Mouse (Mus musculus): ENCODE results near the gene Tpi1.

DNA sequence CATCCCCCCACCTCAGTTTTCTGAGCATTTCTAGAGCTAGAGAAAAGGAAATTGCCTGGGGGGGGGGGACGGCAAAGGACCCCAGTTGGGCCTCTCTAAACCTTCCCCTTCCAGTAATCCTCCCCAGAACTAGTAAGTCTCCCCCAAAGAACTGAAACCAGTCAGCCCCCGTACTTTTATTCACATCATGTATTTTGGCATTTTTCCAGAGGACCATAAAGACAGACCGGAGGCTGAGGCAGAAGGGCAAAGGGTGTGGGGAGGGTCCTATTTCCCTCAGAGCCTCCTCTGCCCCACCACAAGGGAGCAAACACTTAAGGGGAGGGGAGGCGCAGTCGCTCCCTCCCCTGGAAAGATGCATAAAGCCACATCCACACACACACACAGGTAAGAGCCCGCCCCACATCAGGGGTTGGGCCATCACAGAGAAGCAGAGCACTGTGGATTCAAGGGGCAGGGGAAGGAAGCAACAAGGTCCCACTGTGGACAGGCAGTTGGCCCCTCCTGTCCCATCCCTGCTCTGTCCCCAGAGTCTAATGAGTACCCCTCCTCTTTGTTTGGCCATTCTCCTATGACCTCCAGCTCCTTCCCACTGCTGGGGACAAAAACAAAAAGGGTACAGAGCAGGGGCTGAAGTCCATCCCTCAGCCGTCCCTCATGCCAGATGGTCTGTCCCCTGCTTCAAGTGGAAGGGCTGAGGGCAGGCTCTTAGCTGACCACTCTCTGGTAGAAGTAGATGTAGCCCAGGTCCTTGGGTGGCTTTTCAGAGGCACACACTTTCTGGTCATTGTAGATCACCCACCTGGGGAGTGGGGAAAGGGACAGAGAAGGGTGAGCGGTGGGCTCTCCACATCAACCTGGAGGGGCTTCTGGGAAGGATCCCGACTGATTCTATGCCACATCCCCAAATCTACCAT lies 1.0 kb upstream of the Tpi1 start:
- TF ChIP-seq CTCF (IDR thresholded peaks at IDR 0.05; ENCODE audit: low read depth) (no peak), EP300 (IDR thresholded peaks at IDR 0.05; ENCODE audit: low read depth) (no peak)
